Mouse (Mus musculus): ENCODE data around the gene Urm1.

The Urm1 gene

DNA sequence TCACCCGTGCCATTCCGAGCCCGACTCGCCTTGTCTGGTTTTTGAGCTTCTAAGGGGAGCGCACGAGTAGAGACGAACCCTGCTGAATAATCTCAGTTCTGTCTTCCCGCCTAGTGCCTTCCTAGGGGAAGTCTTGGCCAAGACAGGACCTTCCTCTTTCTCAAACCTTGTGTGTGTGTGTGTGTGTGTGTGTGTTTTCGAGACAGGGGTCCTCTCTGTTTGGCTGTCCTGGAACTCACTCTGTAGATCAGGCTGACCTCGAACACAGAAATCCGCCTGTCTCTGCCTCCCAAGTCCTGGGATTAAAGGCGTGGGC lies 7.8 kb downstream of the Urm1 start:
- no peak for DNase-seq (ENCODE audit: low read depth, low spot score)

DNA sequence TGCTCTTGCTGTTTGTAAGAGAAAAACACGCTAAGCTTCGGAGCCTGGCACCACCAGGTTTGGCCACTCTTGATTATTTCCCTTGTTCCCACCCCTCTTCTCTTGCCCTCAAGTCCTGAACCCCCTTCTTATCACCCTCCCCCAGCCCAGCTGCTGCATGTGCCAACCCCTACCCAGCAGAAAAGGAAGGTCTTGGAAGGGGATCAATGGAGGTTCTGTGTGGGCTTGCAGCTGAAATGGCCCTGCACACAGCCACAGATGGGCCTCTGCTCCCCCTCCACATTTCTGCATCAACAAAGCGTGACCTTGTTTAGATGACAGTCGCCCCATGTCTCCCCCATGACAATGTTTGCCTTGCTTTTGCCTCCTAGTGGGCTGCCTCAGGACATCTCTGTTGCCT lies 11.2 kb downstream of the Urm1 start:
- DNase-seq (ENCODE audit: low read depth, low spot score) = no peak

DNA sequence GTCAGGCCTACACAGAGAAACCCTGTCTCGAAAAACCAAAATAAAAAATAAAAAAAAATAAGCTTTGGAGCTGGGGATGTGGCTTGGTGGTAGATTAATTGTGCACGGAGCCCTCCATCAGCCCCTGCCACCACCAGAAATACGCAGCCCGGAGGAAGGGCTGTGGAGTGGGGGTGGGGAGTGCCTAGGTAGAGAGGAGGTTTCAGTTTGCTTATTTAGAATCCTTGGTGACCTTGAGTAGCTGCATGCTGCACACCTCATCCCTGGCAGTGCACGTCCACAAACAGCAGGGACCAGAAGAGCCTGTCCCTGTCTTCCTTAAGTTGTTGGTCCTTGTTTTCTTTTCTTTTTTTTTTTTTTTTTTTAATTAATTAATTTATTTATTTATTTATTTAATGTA lies 13.9 kb downstream of the Urm1 start:
- no peak for DNase-seq (ENCODE audit: low read depth, low spot score)

DNA sequence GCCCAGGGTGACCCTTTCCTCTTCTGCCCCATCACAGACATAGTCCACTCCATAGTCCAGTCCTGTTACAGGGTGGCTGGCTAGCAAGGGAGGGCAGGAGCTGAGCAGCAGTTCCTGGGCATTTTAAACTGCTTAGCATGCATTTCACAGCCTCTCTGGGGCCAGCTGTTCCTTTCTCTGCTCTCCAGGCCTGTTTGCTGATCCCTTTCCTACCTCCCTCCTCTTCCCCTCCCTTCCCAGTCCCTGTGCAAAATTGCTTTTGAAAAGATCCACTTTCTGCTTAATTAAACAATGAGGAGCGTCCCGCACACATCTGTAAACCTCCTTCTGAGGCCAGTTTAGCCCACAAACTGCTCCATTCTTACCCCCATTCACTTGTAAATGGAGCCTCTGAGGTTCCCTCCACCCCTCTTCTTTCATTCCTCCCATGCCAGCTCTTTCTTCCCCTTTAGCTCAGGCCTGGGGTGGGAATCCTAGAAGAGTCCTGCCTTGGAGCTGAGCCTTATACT lies 15.6 kb downstream of the Urm1 start:
- DNase-seq (ENCODE audit: low read depth, low spot score) = no peak

DNA sequence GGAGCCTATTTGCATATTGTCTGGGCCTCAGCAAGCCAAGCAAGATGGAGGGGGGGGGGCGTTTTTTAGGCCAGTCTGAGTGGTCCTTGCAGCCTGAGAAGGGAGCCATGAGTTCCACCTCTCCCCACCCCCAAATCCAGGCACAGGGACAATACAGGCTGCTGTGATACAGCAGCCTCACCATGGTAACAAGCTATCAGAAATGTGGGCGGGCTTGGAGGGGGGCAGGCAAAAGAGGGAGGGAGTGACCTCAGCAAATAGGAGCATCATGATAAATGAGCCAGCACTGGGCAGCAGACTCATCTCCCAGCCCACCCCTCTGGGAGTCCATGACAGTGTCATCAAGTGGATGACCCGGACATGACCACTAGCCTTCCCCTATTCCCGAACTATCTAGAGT lies 19.6 kb downstream of the Urm1 start:
- DNase-seq (ENCODE audit: low read depth, low spot score) = no peak

DNA sequence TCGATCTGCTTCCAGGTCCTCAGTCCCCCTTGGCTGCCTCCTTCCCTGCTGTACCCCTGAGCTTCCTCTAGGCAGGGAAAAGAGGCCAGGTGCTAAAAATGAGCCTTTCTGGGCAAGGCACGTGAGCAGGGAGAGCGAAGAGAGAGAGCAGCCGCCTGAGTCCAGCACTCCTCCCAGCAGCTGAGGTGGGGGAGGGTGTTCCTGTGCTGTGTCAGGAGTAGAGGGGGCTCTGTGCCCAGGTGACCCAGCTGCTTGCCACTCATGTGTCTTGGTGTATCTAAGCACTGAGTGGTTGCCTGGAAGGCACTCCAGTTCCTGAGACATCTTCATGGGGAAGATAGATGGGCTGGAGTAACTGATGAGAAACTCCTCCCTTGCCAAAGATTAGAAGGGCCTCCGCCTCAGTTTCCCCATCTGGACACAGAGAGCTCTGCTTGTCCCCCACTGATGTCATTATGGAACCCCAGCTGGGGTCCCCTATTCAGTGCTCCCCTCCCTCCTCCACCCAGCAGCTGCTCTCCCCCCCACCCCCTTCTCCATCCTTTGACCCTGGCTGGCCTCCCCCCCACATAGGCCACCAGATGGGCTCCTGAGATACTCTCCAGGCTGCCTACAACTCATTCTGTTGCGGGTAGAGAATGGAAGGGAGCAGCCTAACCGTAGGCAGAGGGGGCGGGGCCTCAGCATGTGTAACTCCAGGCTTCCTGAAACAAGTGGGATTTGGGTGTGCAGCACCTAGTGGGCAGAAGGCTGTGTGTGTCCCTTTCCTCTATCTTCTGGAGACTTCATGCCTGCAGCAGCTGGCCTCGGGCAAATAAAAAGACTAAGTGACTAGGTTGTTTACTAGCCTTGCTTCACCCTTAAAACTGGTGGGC lies 23.6 kb downstream of the Urm1 start:
- no peak for DNase-seq (ENCODE audit: low read depth, low spot score)

DNA sequence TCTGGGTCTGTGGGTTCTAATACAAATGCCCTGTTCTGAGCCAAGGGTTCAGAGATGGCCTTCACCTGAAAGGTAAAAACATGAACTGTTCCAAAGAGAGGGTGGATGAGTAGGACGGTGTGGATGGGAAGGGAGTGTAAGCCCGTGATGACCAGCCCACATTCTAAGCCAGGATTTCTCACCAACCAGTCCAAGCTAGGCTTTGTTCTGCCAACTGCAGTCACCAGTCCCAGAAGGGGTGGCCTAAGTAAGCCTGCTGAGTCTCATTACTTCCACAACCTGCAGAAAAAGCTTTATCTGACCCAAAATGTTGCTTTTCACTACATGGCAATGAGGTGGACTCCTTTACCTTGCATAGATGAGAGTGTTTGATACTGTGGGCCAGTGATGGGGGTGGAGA lies 24.2 kb downstream of the Urm1 start:
- no peak for DNase-seq (ENCODE audit: low read depth, low spot score)

DNA sequence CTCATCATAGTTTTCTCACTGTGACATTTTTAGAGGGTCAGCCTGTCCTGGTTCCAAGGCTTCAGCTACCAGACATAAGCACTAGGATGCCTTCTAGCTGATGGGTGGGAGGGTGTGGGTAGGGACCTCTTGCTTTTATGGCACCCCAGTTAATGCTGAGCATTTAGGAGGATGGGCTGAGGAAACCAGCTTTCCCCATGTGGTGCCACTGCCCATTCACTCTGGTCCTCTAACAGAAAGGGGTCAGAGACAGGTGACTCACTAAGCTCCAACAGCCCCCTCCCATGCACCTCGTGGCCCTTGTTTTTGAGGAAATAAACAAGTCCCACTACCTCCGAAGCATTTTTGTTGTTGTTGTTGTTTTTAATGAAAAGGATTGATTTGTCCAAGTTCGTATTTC lies 24.8 kb downstream of the Urm1 start:
- DNase-seq (ENCODE audit: low read depth, low spot score) = no peak

DNA sequence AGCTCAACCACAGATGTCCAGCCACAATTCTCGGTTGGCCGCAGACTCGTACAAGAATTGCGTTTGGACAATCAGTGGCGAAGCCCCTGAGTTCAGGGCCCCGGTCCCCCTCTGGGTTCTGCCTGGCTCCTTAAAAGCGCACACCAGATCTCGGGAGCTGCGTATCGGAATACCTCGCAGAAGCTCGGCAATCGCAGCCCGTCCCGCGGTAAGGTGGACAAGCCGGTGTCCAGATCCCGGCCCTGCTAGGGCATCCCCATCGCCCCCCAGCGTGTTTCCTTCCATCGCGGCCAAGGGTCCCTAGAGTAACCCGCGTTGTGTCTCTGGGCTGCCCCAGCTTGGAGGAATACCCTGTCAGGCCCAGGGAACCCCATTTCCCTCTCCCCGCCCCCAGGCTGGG lies 25.8 kb downstream of the Urm1 start:
- no peak for DNase-seq (ENCODE audit: low read depth, low spot score)

DNA sequence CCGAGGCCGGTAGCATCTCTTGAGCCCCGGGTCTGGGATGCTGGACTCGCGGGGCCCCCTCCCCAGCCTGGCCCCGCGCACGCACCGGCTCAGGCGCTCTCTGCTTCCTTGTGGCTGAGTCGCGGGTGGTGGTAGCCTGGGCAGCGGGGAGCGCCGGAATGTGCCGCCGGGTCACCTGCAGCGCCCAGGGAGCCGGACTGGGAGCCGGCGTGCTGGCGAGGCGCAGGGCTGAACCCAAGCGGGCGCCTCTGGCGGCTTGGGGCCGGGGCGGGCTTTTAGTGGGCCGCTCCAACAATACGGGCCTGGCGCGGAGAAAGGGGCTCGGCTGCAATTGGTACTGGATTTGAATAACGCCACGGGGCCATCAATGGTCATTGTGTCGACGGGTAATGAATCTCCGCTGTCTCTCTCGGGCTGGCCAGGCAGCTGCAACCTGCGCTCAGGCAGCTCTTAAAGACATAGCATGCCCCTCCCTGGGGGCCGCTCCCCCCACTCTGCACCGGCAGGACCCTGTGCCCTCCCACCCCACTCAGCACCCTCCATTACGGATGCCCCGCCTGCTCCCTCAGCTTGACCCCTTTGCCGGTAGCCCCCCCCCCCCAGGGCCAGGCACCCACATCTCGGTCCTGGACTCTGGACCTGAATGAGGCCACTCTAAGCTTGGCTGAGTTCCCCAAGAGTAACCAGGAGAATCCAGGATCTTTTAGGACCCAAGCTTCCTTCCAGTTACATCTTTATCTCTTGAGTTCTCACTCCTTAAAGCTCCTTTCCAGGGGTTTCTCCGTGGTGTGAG lies 26.4 kb downstream of the Urm1 start:
- no peak for DNase-seq (ENCODE audit: low read depth, low spot score)

DNA sequence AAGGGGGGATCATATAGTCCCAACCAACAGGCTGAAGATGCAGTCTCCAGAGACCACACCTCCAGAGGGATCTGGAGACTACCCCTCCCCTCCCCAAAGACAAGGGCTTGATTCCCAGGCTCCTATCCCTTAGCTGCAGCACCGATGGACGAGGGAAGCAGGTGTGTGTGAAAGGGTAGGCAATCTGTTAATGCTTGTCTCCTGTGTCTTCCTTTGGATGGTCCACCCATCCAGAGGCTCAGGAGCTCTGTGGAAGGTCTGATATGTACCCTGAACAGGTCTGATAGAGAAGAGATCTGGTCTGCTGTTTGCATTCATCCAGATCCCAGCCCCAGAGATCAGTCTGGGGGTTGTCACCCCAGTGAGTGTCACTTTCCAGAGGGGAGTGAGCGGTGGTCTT lies 27.0 kb downstream of the Urm1 start:
- no peak for DNase-seq (ENCODE audit: low read depth, low spot score)

DNA sequence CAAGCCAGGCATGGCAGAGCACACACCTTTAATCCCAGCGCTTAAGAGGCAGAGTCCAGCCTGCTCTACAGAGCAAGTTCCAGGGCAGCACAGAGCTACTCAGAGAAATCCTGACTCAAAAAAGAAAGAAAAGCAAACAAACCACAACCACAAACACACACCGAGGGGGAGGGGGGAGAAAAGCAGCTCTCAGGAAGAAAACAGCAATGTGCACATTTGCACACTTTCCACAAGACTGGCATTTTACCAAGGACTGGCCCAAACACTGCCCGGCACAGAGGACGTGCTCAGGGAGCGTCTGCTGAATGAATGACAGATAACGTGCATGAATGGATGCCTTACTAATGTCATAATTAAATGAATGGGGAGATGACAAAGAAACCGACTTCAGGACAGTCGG lies 29.2 kb downstream of the Urm1 start:
- no peak for DNase-seq (ENCODE audit: low read depth, low spot score)

DNA sequence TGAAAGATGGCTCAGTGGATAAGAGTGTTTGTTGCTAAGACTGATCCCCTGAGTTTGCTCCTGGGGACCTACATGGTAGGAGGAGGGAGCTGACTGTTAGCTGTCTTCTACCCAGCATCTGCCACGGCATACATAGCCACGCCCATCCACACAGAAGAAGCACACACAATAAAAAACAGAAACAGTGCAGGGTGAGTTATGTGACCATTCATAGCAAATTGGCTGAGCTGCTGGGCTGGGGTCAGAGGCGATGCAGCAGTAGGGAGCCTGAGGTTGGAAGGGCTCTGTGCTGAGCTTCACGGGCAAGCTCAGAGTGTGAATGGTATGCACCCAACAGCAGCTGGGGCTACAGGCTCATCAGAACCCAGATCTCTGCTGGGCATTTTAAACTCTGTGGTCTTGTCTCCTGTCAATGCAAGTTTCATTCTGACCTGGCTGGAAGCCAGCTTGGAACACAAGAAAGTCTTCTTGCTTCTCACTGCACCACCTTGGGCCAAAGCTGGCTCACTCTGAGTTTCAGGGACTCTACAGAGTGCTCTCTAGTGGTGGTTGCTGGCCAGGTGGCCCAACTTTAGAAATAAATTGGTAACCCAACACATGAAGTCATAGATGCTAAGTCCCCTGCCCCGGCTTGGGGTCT lies 30.1 kb downstream of the Urm1 start:
- DNase-seq (ENCODE audit: low read depth, low spot score) = no peak

DNA sequence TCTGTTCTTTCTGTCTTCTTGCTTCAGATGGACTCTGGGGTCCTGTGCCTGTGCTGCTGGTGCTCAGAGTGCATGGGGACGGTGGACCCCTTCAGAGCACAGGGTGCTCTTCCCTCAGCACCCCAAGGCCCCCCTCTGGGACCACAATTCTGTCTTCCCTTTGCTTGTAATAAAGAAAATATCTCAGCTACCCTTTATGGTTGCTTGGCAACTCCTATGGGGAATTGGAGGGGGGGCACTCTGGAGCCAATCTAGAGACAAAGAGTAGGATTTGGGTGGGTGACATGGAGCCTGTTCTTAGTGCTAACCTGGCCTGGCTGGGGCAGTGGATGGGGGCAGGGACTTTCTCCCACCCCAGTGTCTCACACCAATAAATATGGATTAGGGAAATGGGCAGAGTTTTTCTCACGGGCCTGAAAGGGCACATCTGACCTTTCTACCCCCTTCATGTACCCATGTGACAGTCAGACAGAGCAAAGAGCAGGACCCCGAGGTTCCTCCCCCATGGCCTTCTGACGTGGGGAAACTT lies 33.1 kb downstream of the Urm1 start:
- no peak for DNase-seq (ENCODE audit: low read depth, low spot score)

DNA sequence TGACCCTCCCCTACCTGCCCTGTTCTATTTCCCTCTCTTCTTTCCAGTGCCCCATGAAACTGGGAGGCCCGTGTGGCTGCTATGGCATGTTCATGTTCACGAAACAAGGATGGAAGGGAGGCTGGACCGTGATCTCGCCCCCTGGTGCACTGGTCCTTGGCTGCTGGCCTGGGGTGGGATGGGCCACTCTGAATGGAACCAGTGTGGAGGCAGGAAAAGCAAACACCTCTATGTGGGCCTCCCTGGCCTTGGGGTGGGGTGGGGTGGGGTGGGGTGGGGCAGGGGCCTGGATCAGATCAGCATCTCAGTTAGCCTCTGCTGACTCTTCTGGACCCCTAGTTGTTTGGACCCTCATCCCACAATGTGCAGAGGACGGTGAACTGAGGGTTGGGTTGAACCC lies 33.9 kb downstream of the Urm1 start:
- no peak for DNase-seq (ENCODE audit: low read depth, low spot score)

DNA sequence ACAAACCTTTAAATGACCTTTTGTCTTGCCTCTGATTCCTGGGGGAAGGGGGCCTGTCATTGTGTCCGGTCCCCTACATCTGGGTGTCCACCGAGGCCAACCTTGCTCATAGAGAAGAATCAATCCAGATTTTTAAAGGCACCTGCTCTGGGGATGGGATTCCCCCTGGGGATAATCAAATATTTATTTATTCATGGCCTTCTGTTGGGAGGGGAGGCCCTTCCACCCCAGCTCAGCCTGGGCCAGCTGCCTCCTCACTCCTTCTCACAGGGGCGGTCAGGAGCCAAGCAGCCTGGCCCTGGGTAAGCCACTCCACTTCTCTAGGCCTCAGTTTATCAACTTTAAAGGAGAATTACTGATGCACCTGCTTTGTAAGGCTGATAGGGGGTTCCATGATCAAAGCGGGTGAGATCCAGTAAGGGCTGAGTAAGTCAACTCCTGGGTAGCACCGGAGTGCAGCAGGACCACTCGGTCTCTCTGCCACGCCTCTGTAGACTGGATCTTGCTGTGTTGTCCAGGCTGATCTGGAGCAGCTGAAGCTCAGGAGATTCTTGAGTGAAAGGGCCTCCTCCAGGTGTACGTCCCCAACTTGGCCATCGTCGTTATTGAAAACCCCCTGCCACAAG lies 35.8 kb downstream of the Urm1 start:
- DNase-seq (ENCODE audit: low read depth, low spot score) = no peak

DNA sequence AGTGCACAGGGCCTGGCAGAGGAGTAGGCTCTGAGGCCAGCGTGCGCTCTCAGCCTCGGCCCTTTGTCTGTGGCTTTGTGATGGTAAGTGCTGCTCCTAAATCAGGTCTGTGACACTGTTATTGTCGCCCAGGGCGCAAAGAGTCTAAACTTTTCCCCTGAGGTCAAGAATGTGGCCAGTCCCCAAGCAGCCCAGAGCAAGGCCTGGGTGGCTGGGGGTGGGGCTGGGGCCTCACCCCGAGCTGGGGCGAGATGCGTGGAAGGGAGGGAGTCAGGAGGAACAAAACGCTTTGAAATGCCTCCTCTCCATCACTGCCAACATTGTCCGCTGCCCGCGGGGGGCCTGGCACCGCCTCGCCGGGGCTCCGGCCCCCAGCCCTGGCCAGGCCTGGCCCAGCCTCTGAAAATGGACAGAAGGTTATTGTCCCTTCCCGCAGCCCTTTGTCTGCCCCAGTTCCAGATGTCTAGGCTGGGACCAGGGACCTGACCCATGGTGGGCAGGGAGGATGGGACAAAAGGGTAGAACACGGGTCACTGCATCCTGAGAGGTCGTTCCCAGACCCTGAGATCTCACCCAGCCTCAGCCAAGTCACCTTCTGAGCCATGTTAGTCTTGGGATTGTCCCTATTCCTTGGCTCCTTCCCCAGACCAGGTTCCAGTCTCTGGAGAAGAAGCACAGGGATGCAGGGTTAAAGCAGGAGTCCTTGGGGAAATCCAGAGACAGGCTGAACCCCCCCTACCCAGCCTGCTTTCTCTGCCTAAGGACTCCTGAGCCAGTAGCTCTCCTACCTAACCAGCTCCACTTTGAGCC lies 36.8 kb downstream of the Urm1 start:
- no peak for DNase-seq (ENCODE audit: low read depth, low spot score)

DNA sequence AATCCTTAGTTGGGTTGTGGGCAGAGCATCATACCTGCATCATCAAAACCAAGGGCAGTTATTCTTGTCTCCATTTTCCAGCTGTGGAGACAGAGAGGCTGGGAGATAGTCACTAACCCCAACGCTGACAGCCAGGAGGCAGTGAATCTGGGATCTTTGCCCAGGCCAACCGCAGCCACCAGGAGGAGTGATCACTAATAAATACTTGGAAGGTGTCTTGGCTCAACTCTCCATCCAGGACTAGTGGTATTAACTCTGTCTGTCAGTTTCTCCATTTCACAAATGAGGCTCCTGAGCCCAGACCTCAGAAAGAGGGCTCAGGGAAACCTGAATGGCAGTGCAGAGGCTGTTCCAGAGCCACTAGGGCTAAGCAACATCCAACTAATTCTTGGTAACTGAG lies 37.5 kb downstream of the Urm1 start:
- DNase-seq (ENCODE audit: low read depth, low spot score) = no peak

DNA sequence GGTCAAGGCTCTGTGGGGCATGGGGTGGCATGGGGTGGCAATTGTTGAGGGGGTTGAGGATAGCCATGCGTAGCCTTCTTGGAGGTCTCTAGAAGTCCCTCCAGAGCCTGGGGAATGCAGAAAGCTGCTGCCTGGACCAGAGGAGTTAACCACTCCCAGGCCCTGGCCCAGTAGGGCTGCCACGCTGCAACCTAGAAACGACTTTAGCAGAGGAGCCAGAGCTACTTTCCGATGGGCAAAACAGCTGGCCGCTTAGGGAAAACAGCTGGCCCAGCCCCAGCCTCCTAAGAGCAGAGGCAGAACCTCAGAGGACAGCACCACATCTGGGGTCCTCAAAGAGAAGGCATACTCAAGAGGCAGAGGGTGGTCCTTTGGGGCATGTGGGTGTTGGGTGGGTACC lies 38.1 kb downstream of the Urm1 start:
- DNase-seq (ENCODE audit: low read depth, low spot score) = no peak

DNA sequence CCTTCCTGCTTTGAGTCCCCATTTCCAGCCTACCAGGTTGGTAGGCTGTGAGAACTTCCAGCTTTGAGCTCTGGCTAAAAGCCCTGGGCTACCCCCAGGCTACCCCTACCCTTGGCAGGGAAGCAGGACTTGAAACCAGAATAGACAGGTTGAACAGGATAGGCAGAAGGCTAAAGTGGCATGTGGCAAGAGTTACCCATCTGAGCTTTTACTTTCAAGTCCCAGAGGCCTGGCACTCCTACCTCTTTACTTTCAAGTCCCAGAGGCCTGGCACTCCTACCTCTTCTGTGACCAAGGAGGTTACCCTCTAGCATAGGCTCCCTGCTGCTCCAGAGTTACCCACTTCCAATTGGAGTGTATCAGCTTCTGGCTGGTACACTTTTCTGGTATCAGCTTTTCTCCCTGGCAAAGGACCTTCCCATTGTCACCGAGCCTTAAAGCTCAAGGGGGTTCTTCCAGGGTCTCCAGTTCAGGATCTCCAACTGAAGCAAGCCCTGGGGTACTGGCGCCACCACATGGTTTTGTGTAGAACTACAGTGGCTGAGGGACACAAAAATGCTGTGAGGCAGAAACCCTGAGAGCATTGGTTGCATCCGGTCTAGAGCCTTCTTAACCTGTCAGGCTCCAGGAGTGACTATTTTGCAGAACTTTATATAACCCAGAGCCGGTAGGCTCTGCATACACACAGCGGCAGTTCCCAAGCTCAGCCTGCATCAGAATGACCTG lies 39.0 kb downstream of the Urm1 start:
- no peak for DNase-seq (ENCODE audit: low read depth, low spot score)

Measured in retina, adult 2 months (tissue).